Mouse (Mus musculus) adrenal gland, postnatal 10 days (tissue): ENCODE results near the gene Slco2b1. TPM values are rescaled to one million over a fixed set of nuclear protein-coding genes. Genes with fewer than 3 reads are reported as not detected.
"Not testable (repeated sequence)": the region's sequence is repeated elsewhere in the genome, so short reads cannot be mapped to it uniquely, and the experiment has no call there.

ENCODE experiments used
- DNase-seq: peaks from one replicate; pipeline ENCODE4 v3.0.0; 2021; ENCODE audit warnings: mixed read lengths
- long read RNA-seq, 2 experiments: library from polyadenylated mRNA; stranded (forward); transcript quantifications; one replicate each; pipeline ENCODE4 v2.0.0; 2021
- total RNA-seq, 2 experiments: library from RNA; stranded (reverse); gene quantifications; 2 replicates each; pipeline ENCODE4 v1.2.3; 2021

Gene Slco2b1
- total RNA-seq: 10 to 100 TPM; 17.5 to 17.6 TPM
- long read RNA-seq, experiment 1, full-length matches to known transcripts: 6 of 18 reads
- long read RNA-seq, experiment 1, partial matches to known transcripts: 7 of 18 reads
- long read RNA-seq, experiment 1, other reads (novel, unspliced or antisense): 5 of 18 reads
- long read RNA-seq, experiment 2, full-length matches to known transcripts: 10 of 14 reads
- long read RNA-seq, experiment 2, partial matches to known transcripts: 2 of 14 reads
- long read RNA-seq, experiment 2, other reads (novel, unspliced or antisense): 2 of 14 reads

- no peak for DNase-seq
Observed at GRCm38 (mm10) chr7:99711166-99711565, at the start of gene Slco2b1. TSS of gene Slco2b1 (minus strand) at chr7:99711340.

- no peak for DNase-seq
Observed at GRCm38 (mm10) chr7:99739276-99739675, 28.1 kb upstream of the Slco2b1 start.

GRCm38 (mm10) chr7:99735491-99735890 is 24.4 kb upstream of the Slco2b1 start:
- not testable (repeated sequence) for DNase-seq

- DNase-seq: no peak
Observed at GRCm38 (mm10) chr7:99734612-99735011, 23.5 kb upstream of the Slco2b1 start.

GRCm38 (mm10) chr7:99729973-99730372 is 18.8 kb upstream of the Slco2b1 start, which contains the start of gene Olfr520:
TSS of gene Olfr520 (plus strand) at chr7:99730273.
- DNase-seq: peak; percentile 33

- DNase-seq: no peak
Observed at GRCm38 (mm10) chr7:99716536-99716935, 5.4 kb upstream of the Slco2b1 start.

- DNase-seq: no peak
Observed at GRCm38 (mm10) chr7:99712431-99712830, 1.3 kb upstream of the Slco2b1 start.

GRCm38 (mm10) chr7:99710476-99710875 is 664 bp downstream of the Slco2b1 start:
- DNase-seq: peak; percentile 83

GRCm38 (mm10) chr7:99709992-99710391 is 1.1 kb downstream of the Slco2b1 start:
- DNase-seq: no peak

- no peak for DNase-seq
Observed at GRCm38 (mm10) chr7:99708750-99709149, 2.4 kb downstream of the Slco2b1 start.

GRCm38 (mm10) chr7:99708301-99708721 is 2.8 kb downstream of the Slco2b1 start:
- DNase-seq: peak; percentile 69

GRCm38 (mm10) chr7:99707671-99708070 is 3.5 kb downstream of the Slco2b1 start:
- peak; percentile 68 for DNase-seq

GRCm38 (mm10) chr7:99707038-99707595 is 4.0 kb downstream of the Slco2b1 start:
- DNase-seq: peak; percentile 77

- peak; percentile 50 for DNase-seq
Observed at GRCm38 (mm10) chr7:99706341-99707037, 4.7 kb downstream of the Slco2b1 start.

GRCm38 (mm10) chr7:99704736-99705519 is 6.2 kb downstream of the Slco2b1 start:
- DNase-seq: no peak

- no peak for DNase-seq
Observed at GRCm38 (mm10) chr7:99702201-99702600, 8.9 kb downstream of the Slco2b1 start.

GRCm38 (mm10) chr7:99700641-99701040 is 10.5 kb downstream of the Slco2b1 start:
- no peak for DNase-seq

GRCm38 (mm10) chr7:99699709-99700151 is 11.4 kb downstream of the Slco2b1 start:
- peak; percentile 73 for DNase-seq

GRCm38 (mm10) chr7:99699106-99699505 is 12.0 kb downstream of the Slco2b1 start:
- no peak for DNase-seq

GRCm38 (mm10) chr7:99698576-99698975 is 12.6 kb downstream of the Slco2b1 start:
- DNase-seq: no peak

- DNase-seq: no peak
Observed at GRCm38 (mm10) chr7:99695471-99696057, 15.6 kb downstream of the Slco2b1 start.

- not testable (repeated sequence) for DNase-seq
Observed at GRCm38 (mm10) chr7:99694424-99694823, 16.7 kb downstream of the Slco2b1 start.
